Mouse (Mus musculus) lung, embryonic 14.5 days (tissue): ENCODE measurements around the gene Chst1. TPM values are rescaled to one million over a fixed set of nuclear protein-coding genes. Genes with fewer than 3 reads are reported as not detected.

Source experiments
- ATAC-seq: fragments of 200-750 bp; cut with Nextera tagmentation; 2 replicates; pipeline ENCODE4 v1.8.0; 2017; ENCODE audit warnings: mild to moderate bottlenecking, moderate TSS enrichment, moderate library complexity; ENCODE audit not compliant: insufficient read depth
- DNase-seq: peaks from one replicate; pipeline ENCODE4 v3.0.0-alpha.2; 2015
- H3K27ac ChIP-seq: fragments of 300-500 bp; sonication (generic); 2 replicates; pipeline ENCODE4 v1.5.1; 2014; ENCODE audit warnings: low read depth, mild to moderate bottlenecking, moderate library complexity
- H3K27me3 ChIP-seq: fragments of 300-500 bp; sonication (generic); 2 replicates; pipeline ENCODE4 v1.6.1; 2014; ENCODE audit warnings: low read length, control low read depth; ENCODE audit not compliant: insufficient read depth
- H3K36me3 ChIP-seq: fragments of 300-500 bp; sonication (generic); 2 replicates; pipeline ENCODE4 v1.6.1; 2014; ENCODE audit warnings: control low read depth; ENCODE audit not compliant: insufficient read depth
- H3K4me1 ChIP-seq: fragments of 300-500 bp; sonication (generic); 2 replicates; pipeline ENCODE4 v1.6.1; 2014; ENCODE audit warnings: antibody characterized with exemption, control low read depth; ENCODE audit not compliant: insufficient read depth
- H3K4me2 ChIP-seq: fragments of 300-500 bp; sonication (generic); 2 replicates; pipeline ENCODE4 v1.6.1; 2014; ENCODE audit warnings: mild to moderate bottlenecking
- H3K4me3 ChIP-seq: fragments of 300-500 bp; sonication (generic); 2 replicates; pipeline ENCODE4 v1.5.1; 2014; ENCODE audit warnings: low read depth, low read length
- H3K9ac ChIP-seq: fragments of 300-500 bp; sonication (generic); 2 replicates; pipeline ENCODE4 v1.6.1; 2014
- H3K9me3 ChIP-seq: fragments of 300-500 bp; sonication (generic); 2 replicates; pipeline ENCODE4 v1.6.1; 2016; ENCODE audit warnings: low read depth, low read length, control low read depth
- CTCF ChIP-seq: IDR thresholded peaks from 2 replicates; pipeline ENCODE4 v1.5.1; 2016; ENCODE audit warnings: antibody characterized with exemption, low read depth
- WGBS: fragments of 180-500 bp; shearing (Covaris S2); extraction: QIAGEN DNeasy Blood & Tissue Kit; methylation state at CpG from one replicate; pipeline ENCODE4 v1.1.7; 2014; 5-methylcytosine and 5-hydroxymethylcytosine counted together
- polyA plus RNA-seq: library from polyadenylated mRNA; unstranded; fragments of >200 nt; fragmentation: Nextera tagmentation; extraction: Ambion mirVana; gene quantifications from 2 replicates; pipeline ENCODE4 v1.2.1, GENCODE M21; 2014

The Chst1 gene
- polyA plus RNA-seq, 1 experiment from 2014 or later: 1.8 TPM

- WGBS: 88% methylated on average over 11 of the region's 11 CpGs
- no peak for TF ChIP-seq CTCF
- no peaks in the 10 kb centered on the region for H3K27me3 ChIP-seq
- DNase-seq: no peak
- H3K9ac ChIP-seq: no peak overlapping the region
- no peak overlapping the region for H3K4me3 ChIP-seq
- no peaks in the 10 kb centered on the region for H3K4me1 ChIP-seq
- no peak for ATAC-seq
- no peaks in the 10 kb centered on the region for H3K36me3 ChIP-seq
- no peaks in the 10 kb centered on the region for H3K9me3 ChIP-seq
- no peak overlapping the region for H3K4me2 ChIP-seq
- no peak overlapping the region for H3K27ac ChIP-seq
Observed at GRCm38 (mm10) chr2:92630799-92631198, 31.3 kb downstream of the Chst1 start.

GRCm38 (mm10) chr2:92632027-92632426 lies 32.5 kb downstream of the Chst1 start:
- 65% methylated on average over 1 of the region's 1 CpGs for WGBS
- ATAC-seq: no peak

GRCm38 (mm10) chr2:92640555-92640954 lies 41.0 kb downstream of the Chst1 start:
- Histone ChIP-seq H3K9ac (no peak overlapping the region), H3K4me2 (no peak overlapping the region), H3K27ac (no peak overlapping the region), H3K27me3 (no peaks in the 10 kb centered on the region), H3K36me3 (no peaks in the 10 kb centered on the region), H3K4me1 (peaks cover 2% of the 10 kb centered on the region), H3K4me3 (no peak overlapping the region), H3K9me3 (no peaks in the 10 kb centered on the region; the same call in 1 of the 2 replicates)
- DNase-seq (peak; percentile 63), ATAC-seq (no peak)
- 18% methylated on average over 8 of the region's 8 CpGs for WGBS
- no peak for TF ChIP-seq CTCF

More at GRCm38 (mm10) chr2:92632027-92632426, 32.5 kb downstream of the Chst1 start:
- no peak overlapping the region for H3K9ac ChIP-seq
- H3K4me2 ChIP-seq: no peak overlapping the region
- no peak for DNase-seq
- no peaks in the 10 kb centered on the region for H3K27me3 ChIP-seq
- no peak overlapping the region for H3K4me3 ChIP-seq
- no peaks in the 10 kb centered on the region for H3K9me3 ChIP-seq
- no peak for TF ChIP-seq CTCF
- H3K36me3 ChIP-seq: no peaks in the 10 kb centered on the region
- H3K4me1 ChIP-seq: no peaks in the 10 kb centered on the region
- H3K27ac ChIP-seq: no peak overlapping the region

GRCm38 (mm10) chr2:92645282-92646037 lies 46.0 kb downstream of the Chst1 start:
- Histone ChIP-seq H3K27ac (peak overlapping the region; percentile 31; the same call in 1 of the 2 replicates), H3K9ac (no peak overlapping the region), H3K4me3 (no peak overlapping the region), H3K4me2 (no peak overlapping the region), H3K36me3 (no peaks in the 10 kb centered on the region), H3K4me1 (peaks cover 6% of the 10 kb centered on the region), H3K27me3 (no peaks in the 10 kb centered on the region), H3K9me3 (no peaks in the 10 kb centered on the region; the same call in 1 of the 2 replicates)
- WGBS: 19% methylated on average over 7 of the region's 7 CpGs
- DNase-seq (peak; percentile 77), ATAC-seq (peak; percentile 41)
- no peak for TF ChIP-seq CTCF

- Histone ChIP-seq H3K4me2 (no peak overlapping the region), H3K4me3 (no peak overlapping the region), H3K36me3 (no peaks in the 10 kb centered on the region), H3K4me1 (peaks cover 6% of the 10 kb centered on the region), H3K9ac (no peak overlapping the region), H3K9me3 (no peaks in the 10 kb centered on the region), H3K27ac (no peak overlapping the region), H3K27me3 (no peaks in the 10 kb centered on the region)
- DNase-seq (no peak), ATAC-seq (no peak)
- TF ChIP-seq CTCF: no peak
- WGBS: 18% methylated on average over 5 of the region's 5 CpGs
Observed at GRCm38 (mm10) chr2:92649154-92649801, 49.8 kb downstream of the Chst1 start.

GRCm38 (mm10) chr2:92650428-92650827 lies 50.9 kb downstream of the Chst1 start:
- H3K4me3 ChIP-seq: no peak overlapping the region
- H3K4me2 ChIP-seq: no peak overlapping the region
- H3K4me1 ChIP-seq: peaks cover 6% of the 10 kb centered on the region
- no peak for ATAC-seq
- H3K27ac ChIP-seq: no peak overlapping the region
- WGBS: 31% methylated on average over 1 of the region's 1 CpGs
- no peak for DNase-seq
- H3K36me3 ChIP-seq: no peaks in the 10 kb centered on the region
- H3K27me3 ChIP-seq: no peaks in the 10 kb centered on the region
- H3K9me3 ChIP-seq: no peaks in the 10 kb centered on the region
- no peak overlapping the region for H3K9ac ChIP-seq
- no peak for TF ChIP-seq CTCF

- WGBS: 77% methylated on average over 7 of the region's 7 CpGs
- ATAC-seq: no peak
- no peak for TF ChIP-seq CTCF
Observed at GRCm38 (mm10) chr2:92651294-92651816, 51.8 kb downstream of the Chst1 start.

More at GRCm38 (mm10) chr2:92651294-92651816, 51.8 kb downstream of the Chst1 start:
- Histone ChIP-seq H3K9me3 (no peaks in the 10 kb centered on the region), H3K9ac (no peak overlapping the region), H3K36me3 (no peaks in the 10 kb centered on the region), H3K27me3 (no peaks in the 10 kb centered on the region), H3K4me3 (no peak overlapping the region), H3K27ac (no peak overlapping the region), H3K4me1 (no peaks in the 10 kb centered on the region), H3K4me2 (no peak overlapping the region)
- no peak for DNase-seq
